Mouse (Mus musculus) adrenal gland, postnatal 36 days (tissue): ENCODE results near the gene Ercc1. TPM values are rescaled to one million over a fixed set of nuclear protein-coding genes. Genes with fewer than 3 reads are reported as not detected.

Experiments used
- DNase-seq, 2 experiments: peaks; one replicate each; pipeline ENCODE4 v3.0.0; 2021; ENCODE audit warnings: mixed read lengths in 1 of 2
- total RNA-seq, 2 experiments: library from RNA; stranded (reverse); gene quantifications; 2 replicates each; pipeline ENCODE4 v1.2.3; 2021

Gene Ercc1
- total RNA-seq, 2 experiments from 2014 or later: 33.0 to 38.8 TPM

- peak in 1 of 2 experiments; percentile 30 for DNase-seq
Observed at GRCm38 (mm10) chr7:19309278-19309883, 35.2 kb upstream of the Ercc1 start.

GRCm38 (mm10) chr7:19309884-19310641, 34.5 kb upstream of the Ercc1 start, which contains the start of gene Fosb:
TSS of gene Fosb (minus strand) at chr7:19310051.
- DNase-seq: peak; percentile 94 to 96

GRCm38 (mm10) chr7:19311991-19312390, 32.6 kb upstream of the Ercc1 start:
- no peak for DNase-seq

- no peak for DNase-seq
Observed at GRCm38 (mm10) chr7:19314033-19314432, 30.5 kb upstream of the Ercc1 start.

GRCm38 (mm10) chr7:19316451-19317161, 28.0 kb upstream of the Ercc1 start:
- DNase-seq: peak in 1 of 2 experiments; percentile 49

- DNase-seq: no peak
Observed at GRCm38 (mm10) chr7:19318201-19318600, 26.4 kb upstream of the Ercc1 start.

- no peak for DNase-seq
Observed at GRCm38 (mm10) chr7:19318676-19319075, 25.9 kb upstream of the Ercc1 start.

- no peak for DNase-seq
Observed at GRCm38 (mm10) chr7:19319458-19319857, 25.1 kb upstream of the Ercc1 start.

GRCm38 (mm10) chr7:19319906-19320305, 24.7 kb upstream of the Ercc1 start:
- peak; percentile 98 to 99 for DNase-seq

GRCm38 (mm10) chr7:19320637-19321036, 23.9 kb upstream of the Ercc1 start:
- DNase-seq: no peak

- no peak for DNase-seq
Observed at GRCm38 (mm10) chr7:19321464-19321863, 23.1 kb upstream of the Ercc1 start.

- DNase-seq: no peak
Observed at GRCm38 (mm10) chr7:19322489-19322888, 22.1 kb upstream of the Ercc1 start.

- DNase-seq: no peak
Observed at GRCm38 (mm10) chr7:19324221-19324620, 20.4 kb upstream of the Ercc1 start.

GRCm38 (mm10) chr7:19325262-19326199, 19.0 kb upstream of the Ercc1 start:
- no peak for DNase-seq

- peak; percentile 94 to 97 for DNase-seq
Observed at GRCm38 (mm10) chr7:19326359-19326758, 18.2 kb upstream of the Ercc1 start.

GRCm38 (mm10) chr7:19327128-19327527, 17.4 kb upstream of the Ercc1 start:
- peak; percentile 94 to 95 for DNase-seq

GRCm38 (mm10) chr7:19327782-19328181, 16.8 kb upstream of the Ercc1 start:
- no peak for DNase-seq

- no peak for DNase-seq
Observed at GRCm38 (mm10) chr7:19328425-19328824, 16.2 kb upstream of the Ercc1 start.

- no peak for DNase-seq
Observed at GRCm38 (mm10) chr7:19331910-19332309, 12.7 kb upstream of the Ercc1 start.

GRCm38 (mm10) chr7:19332709-19333352, 11.7 kb upstream of the Ercc1 start:
- DNase-seq: peak; percentile 88 to 91

- no peak for DNase-seq
Observed at GRCm38 (mm10) chr7:19335583-19335982, 9.0 kb upstream of the Ercc1 start.
